Mouse (Mus musculus) forebrain, embryonic 13.5 days (tissue): ENCODE results near the gene Tom1. TPM values are rescaled to one million over a fixed set of nuclear protein-coding genes. Genes with fewer than 3 reads are reported as not detected.

Source experiments
- ATAC-seq: fragments of 200-750 bp; cut with Nextera tagmentation; 2 replicates; pipeline ENCODE4 v1.8.0; 2017
- H3K27ac ChIP-seq: fragments of 300-500 bp; sonication (generic); 2 replicates; pipeline ENCODE4 v1.5.1; 2015; ENCODE audit warnings: inconsistent platforms, mild to moderate bottlenecking, moderate library complexity
- H3K27me3 ChIP-seq: fragments of 300-500 bp; sonication (generic); 2 replicates; pipeline ENCODE4 v1.6.1; 2015; ENCODE audit warnings: mild to moderate bottlenecking, inconsistent platforms
- H3K36me3 ChIP-seq: fragments of 300-500 bp; sonication (generic); 2 replicates; pipeline ENCODE4 v1.6.1; 2015; ENCODE audit warnings: mild to moderate bottlenecking, inconsistent platforms; ENCODE audit not compliant: poor library complexity, severe bottlenecking
- H3K4me1 ChIP-seq: fragments of 300-500 bp; sonication (generic); 2 replicates; pipeline ENCODE4 v1.6.1; 2015; ENCODE audit warnings: inconsistent platforms
- H3K4me2 ChIP-seq: fragments of 300-500 bp; sonication (generic); 2 replicates; pipeline ENCODE4 v1.6.1; 2015; ENCODE audit warnings: inconsistent platforms, mild to moderate bottlenecking, moderate library complexity
- H3K4me3 ChIP-seq: fragments of 300-500 bp; sonication (generic); 2 replicates; pipeline ENCODE4 v1.5.1; 2015; ENCODE audit warnings: mild to moderate bottlenecking, inconsistent platforms
- H3K9ac ChIP-seq: fragments of 300-500 bp; sonication (generic); 2 replicates; pipeline ENCODE4 v1.6.1; 2015; ENCODE audit warnings: mild to moderate bottlenecking, inconsistent platforms
- H3K9me3 ChIP-seq: fragments of 300-500 bp; sonication (generic); replicated peaks from 2 replicates; pipeline ENCODE4 v1.6.1; 2016; ENCODE audit warnings: inconsistent platforms
- WGBS: fragments of 180-500 bp; shearing (Covaris S2); methylation state at CpG from one replicate; pipeline ENCODE4 v1.1.7; 2015; 5-methylcytosine and 5-hydroxymethylcytosine counted together
- polyA plus RNA-seq: library from polyadenylated mRNA; unstranded; fragments of >200 nt; fragmentation: Nextera tagmentation; extraction: Ambion mirVana; gene quantifications from 2 replicates; pipeline ENCODE4 v1.2.1, GENCODE M21; 2015

Gene Tom1
- polyA plus RNA-seq = 16.9 and 20.1 TPM in 2 replicates

GRCm38 (mm10) chr8:75033511-75034243, at the start of gene Tom1:
Gene Tom1 (plus strand): TSS chr8:75033705.
- ATAC-seq = peak; percentile 99
- peaks cover 22% of the 10 kb centered on the region for H3K36me3 ChIP-seq
- peak within 1 kb of the TSS; percentile 79 for H3K27ac ChIP-seq
- WGBS = under 1% methylated on average over 47 of the region's 62 CpGs
- no peaks in the 10 kb centered on the region for H3K27me3 ChIP-seq
- H3K4me3 ChIP-seq = peak within 1 kb of the TSS; percentile 61
- H3K9me3 ChIP-seq = no peaks in the 10 kb centered on the region
- H3K4me1 ChIP-seq = peaks cover 8% of the 10 kb centered on the region
- peak within 1 kb of the TSS; percentile 84 for H3K4me2 ChIP-seq
- peak within 1 kb of the TSS; percentile 68 for H3K9ac ChIP-seq

GRCm38 (mm10) chr8:74987436-74987835, 46.1 kb upstream of the Tom1 start:
- H3K36me3 ChIP-seq = no peaks in the 10 kb centered on the region
- H3K9me3 ChIP-seq = peaks cover 4% of the 10 kb centered on the region; the same call in 1 of the 2 replicates
- H3K4me2 ChIP-seq = no peak overlapping the region
- no peak overlapping the region for H3K4me3 ChIP-seq
- no peak overlapping the region for H3K9ac ChIP-seq
- H3K27me3 ChIP-seq = 0 out of 2 replicates have a peak, but pooled peaks cover 6% of the 10 kb centered on the region
- H3K27ac ChIP-seq = no peak overlapping the region
- no peaks in the 10 kb centered on the region for H3K4me1 ChIP-seq
- no peak for ATAC-seq
- WGBS = 67% methylated on average over 5 of the region's 5 CpGs

- no peaks in the 10 kb centered on the region for H3K36me3 ChIP-seq
- no peak overlapping the region for H3K4me2 ChIP-seq
- peaks cover 13% of the 10 kb centered on the region for H3K4me1 ChIP-seq
- ATAC-seq = no peak
- WGBS = 23% methylated on average over 15 of the region's 15 CpGs
- H3K27ac ChIP-seq = no peak overlapping the region
- no peak overlapping the region for H3K9ac ChIP-seq
- H3K27me3 ChIP-seq = 0 out of 2 replicates have a peak, but pooled peaks cover 6% of the 10 kb centered on the region
- H3K4me3 ChIP-seq = no peak overlapping the region
- H3K9me3 ChIP-seq = no peaks in the 10 kb centered on the region
Measured at GRCm38 (mm10) chr8:74990021-74990420, 43.5 kb upstream of the Tom1 start.

GRCm38 (mm10) chr8:74993081-74993474, 40.4 kb upstream of the Tom1 start, which contains the start of gene Hmgxb4:
Gene Hmgxb4 (plus strand): TSS chr8:74993356.
- Histone ChIP-seq H3K4me2 (peak within 1 kb of the TSS; percentile 66), H3K27me3 (0 out of 2 replicates have a peak, but pooled peaks cover 6% of the 10 kb centered on the region), H3K27ac (peak within 1 kb of the TSS; percentile 96), H3K9me3 (no peaks in the 10 kb centered on the region), H3K4me3 (peak within 1 kb of the TSS; percentile 90), H3K9ac (peak within 1 kb of the TSS; percentile 98), H3K36me3 (no peaks in the 10 kb centered on the region), H3K4me1 (peaks cover 15% of the 10 kb centered on the region)
- ATAC-seq = peak; percentile 20
- 11% methylated on average over 8 of the region's 8 CpGs for WGBS

- H3K4me3 ChIP-seq = peak overlapping the region; percentile 90
- WGBS = under 1% methylated on average over 81 of the region's 111 CpGs
- H3K27ac ChIP-seq = peak overlapping the region; percentile 96
- no peaks in the 10 kb centered on the region for H3K9me3 ChIP-seq
- H3K4me1 ChIP-seq = peaks cover 15% of the 10 kb centered on the region
- peak overlapping the region; percentile 98 for H3K9ac ChIP-seq
- ATAC-seq = peak; percentile 97
- peak overlapping the region; percentile 66 for H3K4me2 ChIP-seq
- 0 out of 2 replicates have a peak, but pooled peaks cover 6% of the 10 kb centered on the region for H3K27me3 ChIP-seq
- peaks cover 3% of the 10 kb centered on the region for H3K36me3 ChIP-seq
Measured at GRCm38 (mm10) chr8:74993475-74994451, 39.7 kb upstream of the Tom1 start.

GRCm38 (mm10) chr8:74994540-74994939, 39.0 kb upstream of the Tom1 start:
- H3K36me3 ChIP-seq = peaks cover 11% of the 10 kb centered on the region
- WGBS = 4% methylated on average over 7 of the region's 7 CpGs
- H3K4me2 ChIP-seq = peak overlapping the region; percentile 66
- H3K4me1 ChIP-seq = peaks cover 15% of the 10 kb centered on the region
- ATAC-seq = peak; percentile 1; the same call in 1 of the 2 replicates
- H3K9ac ChIP-seq = peak overlapping the region; percentile 98
- H3K27ac ChIP-seq = peak overlapping the region; percentile 96; the same call in 1 of the 2 replicates
- 0 out of 2 replicates have a peak, but pooled peaks cover 6% of the 10 kb centered on the region for H3K27me3 ChIP-seq
- H3K4me3 ChIP-seq = peak overlapping the region; percentile 90
- no peaks in the 10 kb centered on the region for H3K9me3 ChIP-seq

- Histone ChIP-seq H3K4me2 (no peak overlapping the region), H3K27me3 (no peaks in the 10 kb centered on the region), H3K27ac (no peak overlapping the region), H3K36me3 (peaks cover 59% of the 10 kb centered on the region), H3K4me3 (no peak overlapping the region), H3K9ac (no peak overlapping the region), H3K9me3 (no peaks in the 10 kb centered on the region), H3K4me1 (no peaks in the 10 kb centered on the region)
- 91% methylated on average over 3 of the region's 3 CpGs for WGBS
- ATAC-seq = no peak
Measured at GRCm38 (mm10) chr8:75000431-75000830, 33.1 kb upstream of the Tom1 start.

- Histone ChIP-seq H3K36me3 (peaks cover 66% of the 10 kb centered on the region), H3K27ac (no peak overlapping the region), H3K4me2 (no peak overlapping the region), H3K4me3 (no peak overlapping the region), H3K4me1 (no peaks in the 10 kb centered on the region), H3K9me3 (no peaks in the 10 kb centered on the region), H3K27me3 (no peaks in the 10 kb centered on the region), H3K9ac (no peak overlapping the region)
- ATAC-seq = no peak
- 95% methylated on average over 2 of the region's 2 CpGs for WGBS
Measured at GRCm38 (mm10) chr8:75008826-75009225, 24.7 kb upstream of the Tom1 start.

- no peak for ATAC-seq
- Histone ChIP-seq H3K4me2 (no peak overlapping the region), H3K9ac (no peak overlapping the region), H3K27ac (no peak overlapping the region), H3K4me1 (no peaks in the 10 kb centered on the region), H3K4me3 (no peak overlapping the region), H3K36me3 (peaks cover 44% of the 10 kb centered on the region), H3K9me3 (no peaks in the 10 kb centered on the region), H3K27me3 (no peaks in the 10 kb centered on the region)
- 53% methylated on average over 2 of the region's 2 CpGs for WGBS
Measured at GRCm38 (mm10) chr8:75013557-75013956, 19.9 kb upstream of the Tom1 start.

- no peak overlapping the region for H3K9ac ChIP-seq
- H3K4me2 ChIP-seq = no peak overlapping the region
- no peaks in the 10 kb centered on the region for H3K4me1 ChIP-seq
- H3K9me3 ChIP-seq = no peaks in the 10 kb centered on the region
- H3K36me3 ChIP-seq = peaks cover 40% of the 10 kb centered on the region
- H3K4me3 ChIP-seq = no peak overlapping the region
- no peak for ATAC-seq
- WGBS = 91% methylated on average over 3 of the region's 3 CpGs
- H3K27me3 ChIP-seq = no peaks in the 10 kb centered on the region
- H3K27ac ChIP-seq = no peak overlapping the region
Measured at GRCm38 (mm10) chr8:75013964-75014363, 19.5 kb upstream of the Tom1 start.

- Histone ChIP-seq H3K9ac (no peak overlapping the region), H3K4me3 (no peak overlapping the region), H3K27ac (no peak overlapping the region), H3K27me3 (no peaks in the 10 kb centered on the region), H3K9me3 (no peaks in the 10 kb centered on the region), H3K36me3 (peaks cover 30% of the 10 kb centered on the region), H3K4me2 (no peak overlapping the region), H3K4me1 (no peaks in the 10 kb centered on the region)
- WGBS = 43% methylated on average over 2 of the region's 2 CpGs
- ATAC-seq = no peak
Measured at GRCm38 (mm10) chr8:75015981-75016380, 17.5 kb upstream of the Tom1 start.

GRCm38 (mm10) chr8:75016422-75016821, 17.1 kb upstream of the Tom1 start:
- H3K27ac ChIP-seq = no peak overlapping the region
- H3K4me1 ChIP-seq = no peaks in the 10 kb centered on the region
- H3K4me3 ChIP-seq = no peak overlapping the region
- no peak overlapping the region for H3K4me2 ChIP-seq
- 98% methylated on average over 1 of the region's 1 CpGs for WGBS
- no peaks in the 10 kb centered on the region for H3K9me3 ChIP-seq
- peaks cover 31% of the 10 kb centered on the region for H3K36me3 ChIP-seq
- H3K9ac ChIP-seq = no peak overlapping the region
- H3K27me3 ChIP-seq = no peaks in the 10 kb centered on the region
- ATAC-seq = no peak
